Mouse (Mus musculus): Measurements from ENCODE around the gene Slc6a15. TPM values are rescaled to one million over a fixed set of nuclear protein-coding genes. Genes with fewer than 3 reads are reported as not detected.

Gene Slc6a15
- total RNA-seq (2021), result under 1 TPM; 0.08 to 0.23 TPM
- long read RNA-seq, experiment 1, result 0 reads
- long read RNA-seq, experiment 2, result 0 reads

DNA sequence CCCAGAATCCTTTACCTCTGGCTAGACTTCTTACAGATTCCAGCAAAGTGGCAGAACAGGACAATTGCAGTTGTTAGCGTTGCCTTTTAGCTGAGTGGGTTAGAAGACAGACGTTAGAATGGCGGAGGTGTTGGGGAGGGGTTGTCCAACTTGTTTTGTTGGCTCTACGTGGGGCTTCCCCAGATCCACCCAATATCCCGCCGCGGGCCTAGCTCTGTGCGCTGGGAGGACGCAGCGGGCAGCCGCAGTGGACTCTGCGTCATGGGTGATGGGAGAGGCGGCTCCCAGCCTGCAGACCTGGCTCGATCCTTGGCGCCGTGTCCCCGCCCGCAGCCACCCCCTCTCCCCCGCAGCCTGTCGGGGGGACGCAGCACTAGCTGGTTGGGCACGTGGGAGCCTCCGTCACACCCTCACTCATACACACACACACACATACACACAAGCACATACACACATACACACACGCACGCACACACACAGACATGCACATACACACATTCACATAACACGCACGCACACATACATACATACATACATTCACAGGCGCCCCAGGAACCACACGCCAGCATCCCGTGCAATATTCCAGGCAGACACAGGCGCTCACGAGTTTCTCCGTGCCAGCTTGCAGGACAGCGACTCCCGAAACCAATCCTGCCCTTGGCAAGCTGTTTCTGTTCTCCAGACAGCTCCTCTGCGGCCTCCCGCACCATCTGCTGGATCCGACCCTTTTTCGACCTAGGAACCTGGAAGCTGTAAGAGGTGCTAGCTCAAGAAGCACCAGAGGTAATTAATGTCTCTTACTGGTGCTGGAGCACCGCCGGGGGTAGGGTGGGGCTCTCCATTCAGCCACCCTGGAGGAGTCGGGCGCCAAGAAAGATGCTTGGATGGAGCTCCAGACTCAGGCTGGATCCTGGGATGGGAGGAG is at the start of gene Slc6a15:
Gene Slc6a15, plus strand, starts transcription at position 413 of the 925 bp plus-strand sequence.
- no peak for DNase-seq

DNA sequence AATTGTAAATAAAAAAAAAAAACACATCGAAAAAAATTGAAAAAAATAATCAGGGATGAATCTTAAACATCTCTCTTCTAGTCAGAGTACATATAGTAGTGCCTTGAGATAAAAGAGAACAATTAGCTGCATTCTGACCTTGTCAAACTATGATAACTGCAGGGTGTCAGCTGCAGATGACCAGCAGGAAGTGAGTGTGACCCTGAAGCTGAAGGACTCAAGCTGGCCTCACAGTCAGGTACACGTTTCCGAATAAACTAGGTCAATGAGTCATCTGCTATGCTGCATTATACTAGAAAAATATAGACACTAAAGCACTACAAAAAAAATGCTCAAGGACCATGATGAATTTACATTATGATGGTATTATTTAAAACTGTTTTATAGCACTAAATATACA is 45.6 kb upstream of the Slc6a15 start:
- no peak for DNase-seq

DNA sequence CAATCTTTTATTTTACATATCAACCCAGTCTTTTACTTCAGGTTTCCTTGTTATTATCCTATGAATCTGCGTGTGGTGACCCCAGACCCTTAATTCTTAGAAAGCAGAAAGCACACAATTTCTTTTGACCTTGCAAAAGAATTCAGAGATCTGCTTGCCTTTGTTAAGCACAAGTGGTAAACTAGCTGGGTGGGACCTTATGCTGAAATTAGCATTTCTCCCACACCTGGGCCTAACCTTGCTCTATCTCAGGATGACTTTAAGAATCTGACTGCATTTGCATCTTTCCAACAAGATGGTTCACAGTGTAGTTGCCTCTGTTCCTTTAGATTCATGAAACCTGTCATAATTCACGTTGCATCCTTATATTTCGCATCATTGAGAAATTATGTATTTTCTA is 44.2 kb upstream of the Slc6a15 start:
- DNase-seq, result no peak

DNA sequence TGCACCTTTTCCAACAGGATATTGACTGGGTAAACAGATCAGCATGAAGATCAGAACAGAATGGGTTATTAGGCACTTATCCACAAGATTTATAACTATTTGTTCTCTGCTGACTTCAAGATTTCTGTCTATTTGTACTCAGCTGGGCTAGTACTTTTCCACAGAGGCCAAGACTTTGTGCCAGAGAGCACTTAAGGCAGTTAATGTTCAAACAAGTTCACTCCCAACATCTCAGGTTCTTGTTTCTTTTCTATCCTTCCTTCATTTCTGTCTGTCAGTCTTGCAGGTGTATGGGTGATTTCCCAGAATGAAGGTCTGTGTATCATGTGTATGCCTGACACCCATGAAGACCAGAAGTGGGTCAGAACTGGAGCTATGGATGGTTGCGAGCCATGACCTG is 33.3 kb upstream of the Slc6a15 start:
- DNase-seq, result no peak

DNA sequence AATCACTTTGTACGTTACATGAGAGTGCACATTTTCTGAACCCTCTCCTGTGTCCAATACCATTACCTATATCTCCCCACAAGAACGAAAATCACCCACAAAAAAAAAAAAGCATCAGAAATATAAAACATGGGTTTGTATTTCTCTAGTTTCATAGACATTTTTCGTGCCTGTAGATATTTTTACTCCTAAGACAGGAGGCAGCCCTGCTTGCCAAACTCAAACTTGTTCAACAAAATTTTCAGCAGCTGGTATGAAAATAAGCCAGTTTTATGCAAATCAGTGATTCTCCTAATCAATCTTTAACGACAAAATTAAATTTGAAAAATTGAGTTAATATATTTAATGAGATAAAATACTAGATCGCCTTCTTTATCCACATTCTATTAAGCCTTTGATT is 27.7 kb upstream of the Slc6a15 start:
- no peak for DNase-seq

DNA sequence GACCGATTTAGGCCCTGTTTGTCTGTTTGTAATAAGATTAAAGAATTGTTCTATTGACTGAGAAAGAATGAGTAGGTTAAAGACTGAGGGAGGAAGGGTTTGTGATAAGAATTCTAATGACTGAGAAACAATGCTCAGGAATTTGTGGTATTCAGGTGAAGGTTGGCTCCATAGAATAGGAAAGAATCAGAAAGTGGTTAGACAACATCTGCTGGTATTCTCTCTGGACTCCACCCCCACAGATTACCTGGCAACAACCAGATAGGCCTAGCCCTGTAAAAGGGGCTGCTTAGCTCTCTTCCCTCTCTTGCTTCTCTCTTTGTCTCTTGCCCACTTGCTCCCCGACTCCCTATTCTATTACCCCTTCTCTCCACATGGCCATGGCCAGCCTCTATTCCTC is 20.8 kb upstream of the Slc6a15 start:
- no peak for DNase-seq

DNA sequence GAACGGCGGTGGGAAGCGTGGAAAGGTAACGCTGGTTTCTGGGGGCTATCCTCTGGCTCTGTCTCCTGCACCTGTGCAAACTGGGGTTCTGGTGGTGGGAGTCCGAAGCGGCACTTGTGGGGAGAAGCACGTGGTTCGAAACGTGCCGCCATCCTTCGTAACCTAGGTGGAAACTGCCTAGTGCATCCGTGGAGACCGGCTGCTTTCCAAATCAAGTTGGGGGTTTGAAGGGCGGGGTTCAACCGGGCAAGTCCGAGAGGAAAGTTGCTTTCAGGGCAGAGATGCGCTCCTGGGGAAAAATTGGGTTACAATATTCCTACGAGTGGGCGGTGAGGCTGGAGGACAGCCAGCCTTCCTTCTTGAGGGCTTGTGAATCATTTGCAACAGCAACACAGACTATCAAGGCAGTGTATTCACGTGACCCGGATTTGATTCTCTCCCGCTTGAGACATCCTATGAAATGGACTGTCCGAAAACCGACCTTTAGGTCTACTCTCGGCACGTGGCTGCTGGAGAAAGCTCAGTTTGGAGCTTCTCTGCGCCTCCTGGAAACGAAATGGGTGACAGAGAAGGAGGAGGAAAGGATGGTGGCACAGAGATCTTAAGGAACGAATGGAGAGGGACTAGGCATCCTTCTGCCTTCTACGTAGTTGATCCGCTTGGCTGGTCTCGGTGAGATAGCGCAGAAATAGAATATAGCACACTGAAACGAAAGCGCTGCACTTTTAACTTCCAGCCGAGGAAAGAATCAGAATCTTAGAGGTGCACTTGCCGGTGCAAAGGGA is 905 bp downstream of the Slc6a15 start:
- DNase-seq, result no peak

DNA sequence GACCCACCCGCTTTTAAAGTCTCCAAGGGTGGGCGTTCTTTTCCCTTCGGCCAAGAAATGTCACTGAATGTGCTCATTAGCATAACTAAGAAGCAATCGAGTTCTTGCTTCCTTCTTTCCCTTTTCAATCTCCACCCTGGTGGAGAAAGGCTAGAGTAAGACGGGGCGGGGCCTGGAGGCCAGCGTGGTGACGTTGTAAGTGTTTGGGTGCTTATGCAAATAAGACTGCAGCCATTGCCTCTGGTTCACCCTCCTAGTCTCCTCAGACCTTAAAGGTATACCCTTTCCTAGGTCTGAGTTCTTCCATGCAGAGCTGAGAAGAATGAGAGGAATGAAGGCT is 1.5 kb downstream of the Slc6a15 start:
- DNase-seq, result no peak

DNA sequence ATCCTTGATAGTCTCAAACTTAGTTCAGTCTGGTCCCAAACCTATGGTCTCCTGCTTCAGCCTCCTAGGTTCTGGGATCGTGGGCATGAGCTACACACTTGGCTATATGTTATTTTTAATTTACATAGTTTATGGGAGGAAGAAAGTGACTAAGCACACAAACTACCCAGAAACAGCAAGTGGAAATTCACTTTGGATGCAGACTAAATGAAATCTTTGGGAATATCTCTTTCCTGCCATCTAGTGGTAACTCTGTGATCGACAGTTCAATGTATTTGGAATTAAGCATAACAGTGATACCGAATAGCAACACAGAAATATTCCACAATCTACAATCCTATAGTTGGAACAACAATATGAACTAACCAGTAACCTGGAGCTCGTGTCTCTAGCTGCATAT is 34.6 kb downstream of the Slc6a15 start:
- no peak for DNase-seq

DNA sequence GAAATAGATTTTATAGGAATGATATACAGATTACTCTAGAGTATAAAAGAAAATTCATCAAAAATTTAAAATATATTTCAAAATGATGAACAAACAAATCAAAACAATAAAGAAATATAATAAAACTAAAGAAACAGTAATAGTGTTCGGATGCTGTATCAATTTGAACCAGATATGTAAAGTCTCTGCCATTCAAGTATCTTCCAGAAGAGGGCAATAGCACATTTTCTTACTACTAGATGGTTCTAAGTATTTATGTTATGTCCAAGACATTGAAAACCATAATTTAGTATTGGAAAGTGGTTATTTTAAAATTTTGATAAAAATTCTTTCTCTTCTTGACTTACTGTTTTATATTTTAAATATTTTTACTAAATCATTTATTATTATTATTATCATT is 60.1 kb downstream of the Slc6a15 start:
- DNase-seq, result no peak

DNA sequence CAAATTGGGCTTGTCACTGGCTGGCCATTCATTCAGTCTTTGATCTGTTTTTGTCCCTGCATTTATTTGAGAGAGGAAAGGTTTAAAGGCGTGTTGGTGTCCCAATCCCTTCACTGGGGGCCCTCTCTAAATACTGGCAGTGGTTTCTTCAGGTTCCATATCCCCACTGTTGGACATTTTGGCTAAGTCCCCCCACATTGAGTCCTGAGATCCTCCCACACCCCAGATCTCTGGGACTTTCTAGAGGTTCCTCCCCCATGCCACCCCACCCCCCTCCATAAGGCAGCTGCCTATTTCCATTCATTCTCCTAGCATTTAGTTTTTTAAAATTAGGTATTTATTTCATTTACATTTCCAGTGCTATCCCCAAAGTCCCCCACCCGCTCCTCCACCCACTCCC is 75.0 kb downstream of the Slc6a15 start:
- no peak for DNase-seq

DNA sequence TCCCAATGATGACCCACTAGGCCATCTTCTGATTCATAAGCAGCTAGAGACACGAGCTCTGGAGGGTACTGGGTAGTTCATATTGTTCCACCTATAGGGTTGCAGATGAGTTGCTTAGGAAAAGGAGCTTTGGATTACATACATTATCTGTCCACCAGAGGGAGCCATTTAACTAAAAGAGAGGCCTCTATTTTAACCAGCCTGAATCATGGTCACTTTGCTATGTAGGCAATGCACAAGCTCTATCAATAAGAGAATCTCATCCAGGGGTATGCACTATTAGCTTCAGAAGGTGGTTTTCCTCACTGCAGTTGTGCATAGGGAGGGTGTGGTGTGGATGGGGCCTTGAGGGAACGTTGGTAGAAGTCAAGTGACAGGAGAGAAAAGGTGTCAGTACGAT is 75.5 kb downstream of the Slc6a15 start:
- DNase-seq, result no peak

DNA sequence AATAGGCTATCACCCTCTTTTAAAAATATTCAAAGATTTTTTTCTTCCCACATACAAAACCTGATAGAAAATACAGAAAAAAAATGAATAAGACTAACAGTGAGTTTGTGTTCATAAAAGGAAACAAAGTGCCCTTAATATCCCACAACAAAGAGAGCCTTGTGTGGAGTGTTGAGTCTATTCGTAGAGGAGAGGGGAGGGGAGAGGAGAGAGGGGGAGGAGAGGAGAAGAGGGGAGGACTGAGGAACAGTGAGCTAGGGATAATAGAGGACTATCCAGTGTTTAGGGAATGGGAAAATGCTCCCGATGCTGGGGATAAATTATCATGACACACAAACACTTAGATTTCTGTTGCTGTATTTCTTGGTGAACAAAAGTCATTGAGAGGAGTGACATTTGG is 80.8 kb downstream of the Slc6a15 start:
- DNase-seq, result no peak

DNA sequence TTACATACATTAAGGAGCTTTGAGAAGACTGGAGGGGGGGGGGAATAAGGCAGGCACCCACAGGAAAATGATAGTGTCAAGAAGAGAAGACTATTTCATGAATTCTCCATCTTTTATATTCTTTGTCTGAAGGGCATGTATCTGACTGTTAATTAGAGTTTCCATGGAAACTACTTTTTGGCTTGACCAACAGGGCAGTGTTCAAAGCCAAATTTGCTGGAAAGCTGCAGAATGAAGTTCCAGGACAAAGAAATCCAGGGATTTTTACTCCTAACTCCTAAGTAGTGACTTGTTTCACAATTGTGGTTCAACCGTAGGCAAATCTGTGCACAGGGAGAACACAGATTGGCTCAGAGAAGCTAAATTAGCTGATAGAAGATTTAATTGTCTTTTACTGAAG is 90.3 kb downstream of the Slc6a15 start:
- no peak for DNase-seq

Other genes with a start within 250 kb of the Slc6a15 start
- not detected for gene Lrriq1, start 131.5 kb upstream of the Slc6a15 start, total RNA-seq (2021)